In the genomic region with DNA sequence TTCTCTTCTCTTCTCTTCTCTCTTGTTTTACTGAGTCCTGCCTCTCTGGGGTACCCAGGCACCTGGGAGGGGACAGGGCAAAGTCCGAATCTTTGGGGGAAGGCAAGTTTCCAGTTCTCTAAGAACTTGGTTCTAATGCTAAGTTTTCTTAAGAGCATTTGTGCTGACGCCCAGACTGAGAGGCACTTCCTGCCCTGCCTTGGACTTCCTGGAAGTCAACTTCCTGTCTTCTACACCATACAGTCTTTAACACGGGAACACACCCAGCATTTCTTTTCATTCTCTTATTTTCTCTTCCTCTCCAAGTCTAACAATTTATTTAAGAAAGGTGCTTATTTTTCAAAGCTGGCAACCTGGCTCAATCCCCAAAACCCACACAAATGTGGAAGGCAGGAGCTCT, we compare ENCODE assay signal across 23 mouse cellular contexts. TPM values are rescaled to one million over a fixed set of nuclear protein-coding genes. Genes with fewer than 3 reads are reported as not detected.
DNase-seq lines count a peak whose midpoint lies in the region; ATAC-seq and TF ChIP-seq lines count a peak whose summit lies in the region.
"Had no signal": no experiment of that assay in that cellular context is flagged by ENCODE, and none has a peak within 500 bp of the region (broad histone marks: within the 10 kb centered on the region; RNA-seq: fewer than 3 reads in every experiment).

No protein-coding gene starts in this region.

- WGBS in spleen, adult 2 months: 27% methylated on average over 3 of the region's 3 CpGs
- WGBS in intestine, postnatal 0 days: 67% methylated on average over 3 of the region's 3 CpGs

- peaks cover 10% of the 10 kb centered on the region; the same call in 1 of the 2 replicates for H3K4me1 ChIP-seq in spleen, adult 2 months (ENCODE audit: control insufficient read depth, insufficient read depth, insufficient read length)
- peaks cover 15% of the 10 kb centered on the region for H3K4me1 ChIP-seq in G1E (ENCODE audit: insufficient read depth, low read depth, low read length)
- no peaks in the 10 kb centered on the region for H3K4me1 ChIP-seq in intestine, postnatal 0 days (replicated peaks; ENCODE audit: control insufficient read depth, insufficient read depth, low read length)
- H3K4me1 ChIP-seq: embryonic facial prominence, embryonic 12.5 days; hindbrain, embryonic 15.5 days; midbrain, embryonic 12.5 days had no signal

- no peak for ATAC-seq in G1E (ENCODE audit: extremely low read depth, insufficient number of reproducible peaks, low FRiP score, poor library complexity, severe bottlenecking)
- ATAC-seq in intestine, postnatal 0 days: no peak
- ATAC-seq: forebrain, embryonic 14.5 days had no signal

- no peak for TF ChIP-seq POLR2A in spleen, adult 2 months (IDR thresholded peaks at IDR 0.05; ENCODE audit: low read depth, low read length)

- DNase-seq in spleen, adult 2 months (ENCODE audit: low read depth in 1 of 2, low spot score in 2 of 2): no peak
- DNase-seq in spleen, adult 18-20 months: no peak
- peak; percentile 43 for DNase-seq in G1E (ENCODE audit: low spot score)
- peak; percentile 77 for DNase-seq in naive thymus-derived CD4-positive, alpha-beta T cell, adult 2 months (ENCODE audit: low read depth)
- peak; percentile 24 for DNase-seq in thymus, postnatal 4 days
- DNase-seq in MN1 (ENCODE audit: low spot score): no peak
- DNase-seq: adrenal gland, adult 8-10 months; cerebellum, adult 9-11 months; gastrocnemius, postnatal 25 days; heart, adult 2 months; heart, postnatal 36 days; kidney, adult 8-10 months; kidney, postnatal 25 days; left cerebral cortex, postnatal 4 days; liver; lung, adult 2 months; right cerebral cortex, postnatal 14 days had no signal

- peak overlapping the region; percentile 61 for H3K27ac ChIP-seq in spleen, adult 2 months (ENCODE audit: insufficient read depth, low read length)
- H3K27ac ChIP-seq in intestine, postnatal 0 days (ENCODE audit: low read depth, low read length): no peak overlapping the region
- H3K27ac ChIP-seq: embryonic facial prominence, embryonic 12.5 days; heart, adult 2 months; hindbrain, embryonic 15.5 days; midbrain, embryonic 12.5 days had no signal

- no peaks in the 10 kb centered on the region for H3K27me3 ChIP-seq in spleen, adult 2 months (ENCODE audit: control insufficient read depth, insufficient read depth, low read length)
- no peaks in the 10 kb centered on the region for H3K27me3 ChIP-seq in G1E (ENCODE audit: insufficient read depth, low read length)
- no peaks in the 10 kb centered on the region for H3K27me3 ChIP-seq in intestine, postnatal 0 days (replicated peaks; ENCODE audit: control insufficient read depth, insufficient read depth, low read length)
- H3K27me3 ChIP-seq: embryonic facial prominence, embryonic 12.5 days; hindbrain, embryonic 15.5 days; midbrain, embryonic 12.5 days had no signal

- H3K4me3 ChIP-seq in spleen, adult 2 months (ENCODE audit: extremely low read depth, insufficient read depth, insufficient read length): no peak overlapping the region
- no peak overlapping the region for H3K4me3 ChIP-seq in G1E (ENCODE audit: low read depth, low read length)
- no peak overlapping the region for H3K4me3 ChIP-seq in intestine, postnatal 0 days (ENCODE audit: low read depth, low read length)
- H3K4me3 ChIP-seq: embryonic facial prominence, embryonic 12.5 days; erythroblast, embryonic 14.5 days; heart, adult 2 months; hindbrain, embryonic 15.5 days; midbrain, embryonic 12.5 days had no signal

- H3K4me2 ChIP-seq in intestine, postnatal 0 days (replicated peaks; ENCODE audit: low read depth): no peak overlapping the region
- H3K4me2 ChIP-seq: embryonic facial prominence, embryonic 12.5 days; hindbrain, embryonic 15.5 days; midbrain, embryonic 12.5 days had no signal

- no peak for TF ChIP-seq CTCF in spleen, adult 2 months (IDR thresholded peaks at IDR 0.05; ENCODE audit: extremely low read depth, insufficient read depth, insufficient read length, insufficient replicate concordance)
- no peak for TF ChIP-seq CTCF in G1E (IDR thresholded peaks at IDR 0.05; ENCODE audit: low read depth, low read length)
- no peak for TF ChIP-seq CTCF in intestine, postnatal 0 days (IDR thresholded peaks at IDR 0.05; ENCODE audit: low read depth)

- no peak overlapping the region for H3K9ac ChIP-seq in intestine, postnatal 0 days (ENCODE audit: low read depth, low read length)
- H3K9ac ChIP-seq: embryonic facial prominence, embryonic 12.5 days; hindbrain, embryonic 15.5 days; midbrain, embryonic 12.5 days had no signal

- no peaks in the 10 kb centered on the region for H3K9me3 ChIP-seq in G1E (replicated peaks)
- H3K9me3 ChIP-seq in intestine, postnatal 0 days (ENCODE audit: control insufficient read depth): 0 out of 2 replicates have a peak, but pooled peaks cover 3% of the 10 kb centered on the region
- H3K9me3 ChIP-seq: embryonic facial prominence, embryonic 12.5 days; hindbrain, embryonic 15.5 days; midbrain, embryonic 12.5 days had no signal

- no peaks in the 10 kb centered on the region; the same call in 1 of the 2 replicates for H3K36me3 ChIP-seq in spleen, adult 2 months (ENCODE audit: control insufficient read depth, insufficient read depth, low read length)
- H3K36me3 ChIP-seq in G1E (replicated peaks): no peaks in the 10 kb centered on the region
- peaks cover 6% of the 10 kb centered on the region; the same call in 1 of the 2 replicates for H3K36me3 ChIP-seq in intestine, postnatal 0 days (ENCODE audit: control insufficient read depth, insufficient read depth)
- H3K36me3 ChIP-seq: embryonic facial prominence, embryonic 12.5 days; hindbrain, embryonic 15.5 days; midbrain, embryonic 12.5 days had no signal

RNA-seq across cellular contexts. Expression of a gene that starts 11.5 kb away (rescaled TPM):
- 5.6 and 6.3 TPM in 2 replicates for polyA plus RNA-seq in spleen, adult 2 months (2012; rRNA removed)
- 23.0 and 26.2 TPM in 2 replicates for total RNA-seq in G1E (2014; fragmentation: Nextera tagmentation)
- total RNA-seq in G1E (2017): 10.5 and 11.6 TPM in 2 replicates
- polyA plus RNA-seq in G1E (2012): 0.58 and 0.73 TPM in 2 replicates
- polyA plus RNA-seq in intestine, postnatal 0 days (2015; fragmentation: Nextera tagmentation; extraction: Ambion mirVana): 39.1 and 51.0 TPM in 2 replicates

Comparison
In these comparisons a context has a peak if more than half of its experiments do, and no peak if none do; other contexts are left out.
1. DNase-seq: peak in G1E (single experiment), naive thymus-derived CD4-positive, alpha-beta T cell, adult 2 months (single experiment) and thymus, postnatal 4 days (single experiment); none in spleen, adult 2 months (0 of 2), spleen, adult 18-20 months (0 of 2) and MN1 (single experiment).